Mouse (Mus musculus) megakaryocyte-erythroid progenitor cell, adult 5 weeks (primary cell): ENCODE measurements around the gene Foxk1. TPM values are rescaled to one million over a fixed set of nuclear protein-coding genes. Genes with fewer than 3 reads are reported as not detected.

Experiments
- polyA plus RNA-seq: library from polyadenylated mRNA; stranded (reverse); fragments of >175 nt; gene quantifications from 2 replicates; pipeline ENCODE4 v1.2.3, GENCODE M21; 2012

The Foxk1 gene
- polyA plus RNA-seq, result 32.9 and 36.0 TPM in 2 replicates

GRCm38 (mm10) chr5:142400981-142401640 is at the start of gene Foxk1:
Gene Foxk1, plus strand, starts transcription at chr5:142401497.

GRCm38 (mm10) chr5:142463461-142464454 is 62.5 kb downstream of the Foxk1 start, which contains the start of gene Ap5z1:
Gene Ap5z1, plus strand, starts transcription at chr5:142463944.

Other genes starting within 250 kb of the Foxk1 start
- 56.0 and 57.0 TPM in 2 replicates for gene Ap5z1, start 62.4 kb downstream of the Foxk1 start, polyA plus RNA-seq
- not detected in 2 replicates for gene Papolb, start 128.6 kb downstream of the Foxk1 start, polyA plus RNA-seq
- 0.01 and 0.08 TPM in 2 replicates for gene Radil, start 149.6 kb downstream of the Foxk1 start, polyA plus RNA-seq
- not detected in 2 replicates for gene Mmd2, start 207.3 kb downstream of the Foxk1 start, polyA plus RNA-seq
- 13.0 and 19.8 TPM in 2 replicates for gene Wipi2, start 226.2 kb downstream of the Foxk1 start, polyA plus RNA-seq